Mouse (Mus musculus) heart, embryonic 15.5 days (tissue): ENCODE data around the gene Iapp. TPM values are rescaled to one million over a fixed set of nuclear protein-coding genes. Genes with fewer than 3 reads are reported as not detected.
"Not testable (repeated sequence)": the region's sequence is repeated elsewhere in the genome, so short reads cannot be mapped to it uniquely, and the experiment has no call there.

Experiments used
- ATAC-seq: fragments of 200-750 bp; cut with Nextera tagmentation; replicated peaks from 2 replicates; pipeline ENCODE4 v1.8.0; 2017; ENCODE audit warnings: low read depth, moderate TSS enrichment; ENCODE audit not compliant: insufficient number of reproducible peaks, insufficient read depth, low FRiP score
- H3K27ac ChIP-seq: fragments of 300-500 bp; sonication (generic); 2 replicates; pipeline ENCODE4 v1.5.1; 2015; ENCODE audit warnings: mild to moderate bottlenecking, inconsistent platforms
- H3K27me3 ChIP-seq: fragments of 300-500 bp; sonication (generic); 2 replicates; pipeline ENCODE4 v1.6.1; 2015; ENCODE audit warnings: inconsistent platforms
- H3K36me3 ChIP-seq: fragments of 300-500 bp; sonication (generic); 2 replicates; pipeline ENCODE4 v1.6.1; 2015; ENCODE audit warnings: mild to moderate bottlenecking, inconsistent platforms
- H3K4me1 ChIP-seq: fragments of 300-500 bp; sonication (generic); replicated peaks from 2 replicates; pipeline ENCODE4 v1.6.1; 2015; ENCODE audit warnings: inconsistent platforms
- H3K4me2 ChIP-seq: fragments of 300-500 bp; sonication (generic); 2 replicates; pipeline ENCODE4 v1.6.1; 2015; ENCODE audit warnings: inconsistent platforms, mild to moderate bottlenecking, moderate library complexity
- H3K4me3 ChIP-seq: fragments of 300-500 bp; sonication (generic); 2 replicates; pipeline ENCODE4 v1.5.1; 2015; ENCODE audit warnings: mild to moderate bottlenecking, inconsistent platforms
- H3K9ac ChIP-seq: fragments of 300-500 bp; sonication (generic); 2 replicates; pipeline ENCODE4 v1.6.1; 2015; ENCODE audit warnings: mild to moderate bottlenecking, inconsistent platforms
- H3K9me3 ChIP-seq: fragments of 300-500 bp; sonication (generic); replicated peaks from 2 replicates; pipeline ENCODE4 v1.6.1; 2016; ENCODE audit warnings: inconsistent platforms
- WGBS: fragments of 180-500 bp; shearing (Covaris S2); methylation state at CpG from one replicate; pipeline ENCODE4 v1.1.7; 2015; ENCODE audit warnings: mixed read lengths; 5-methylcytosine and 5-hydroxymethylcytosine counted together
- polyA plus RNA-seq: library from polyadenylated mRNA; unstranded; fragments of >200 nt; fragmentation: Nextera tagmentation; extraction: Ambion mirVana; gene quantifications from 2 replicates; pipeline ENCODE4 v1.2.1, GENCODE M21; 2015

The Iapp gene
- polyA plus RNA-seq = not detected in 2 replicates

- no peak for ATAC-seq
- WGBS = 65% methylated on average over 4 of the region's 4 CpGs
- Histone ChIP-seq H3K27me3 (no peaks in the 10 kb centered on the region), H3K27ac (no peak within 1 kb of the TSS), H3K4me3 (no peak within 1 kb of the TSS), H3K9me3 (no peaks in the 10 kb centered on the region), H3K9ac (no peak within 1 kb of the TSS), H3K4me2 (no peak within 1 kb of the TSS), H3K4me1 (no peaks in the 10 kb centered on the region), H3K36me3 (no peaks in the 10 kb centered on the region)
Measured at GRCm38 (mm10) chr6:142298098-142298497, at the start of gene Iapp. TSS of gene Iapp (plus strand) at chr6:142298423.

- H3K9ac ChIP-seq, H3K4me1 ChIP-seq, H3K4me2 ChIP-seq, ATAC-seq, H3K9me3 ChIP-seq, H3K27me3 ChIP-seq, H3K36me3 ChIP-seq, H3K4me3 ChIP-seq, H3K27ac ChIP-seq: not testable (repeated sequence)
- 81% methylated on average over 1 of the region's 1 CpGs for WGBS
Measured at GRCm38 (mm10) chr6:142250738-142251307, 47.4 kb upstream of the Iapp start.

- no peaks in the 10 kb centered on the region for H3K9me3 ChIP-seq
- H3K36me3 ChIP-seq = no peaks in the 10 kb centered on the region
- no peak overlapping the region for H3K9ac ChIP-seq
- no peak for ATAC-seq
- no peak overlapping the region for H3K4me3 ChIP-seq
- H3K27ac ChIP-seq = no peak overlapping the region
- H3K27me3 ChIP-seq = no peaks in the 10 kb centered on the region
- WGBS = 26% methylated on average over 4 of the region's 4 CpGs
- H3K4me1 ChIP-seq = no peaks in the 10 kb centered on the region
- no peak overlapping the region for H3K4me2 ChIP-seq
Measured at GRCm38 (mm10) chr6:142275721-142276442, 22.3 kb upstream of the Iapp start.

- no peaks in the 10 kb centered on the region for H3K36me3 ChIP-seq
- no peaks in the 10 kb centered on the region for H3K9me3 ChIP-seq
- no peaks in the 10 kb centered on the region for H3K4me1 ChIP-seq
- no peaks in the 10 kb centered on the region for H3K27me3 ChIP-seq
- no peak overlapping the region for H3K9ac ChIP-seq
- 69% methylated on average over 12 of the region's 12 CpGs for WGBS
- no peak for ATAC-seq
- H3K27ac ChIP-seq = no peak overlapping the region
- no peak overlapping the region for H3K4me2 ChIP-seq
- no peak overlapping the region for H3K4me3 ChIP-seq
Measured at GRCm38 (mm10) chr6:142289413-142290118, 8.7 kb upstream of the Iapp start.

GRCm38 (mm10) chr6:142305076-142305475 is 6.9 kb downstream of the Iapp start:
- no peak overlapping the region for H3K4me3 ChIP-seq
- no peaks in the 10 kb centered on the region for H3K4me1 ChIP-seq
- no peaks in the 10 kb centered on the region for H3K27me3 ChIP-seq
- H3K4me2 ChIP-seq = no peak overlapping the region
- H3K9me3 ChIP-seq = peaks cover 5% of the 10 kb centered on the region; the same call in 1 of the 2 replicates
- no peak overlapping the region for H3K27ac ChIP-seq
- H3K36me3 ChIP-seq = no peaks in the 10 kb centered on the region
- no peak for ATAC-seq
- H3K9ac ChIP-seq = no peak overlapping the region

- Histone ChIP-seq H3K9me3 (peaks cover 5% of the 10 kb centered on the region; the same call in 1 of the 2 replicates), H3K27me3 (no peaks in the 10 kb centered on the region), H3K36me3 (no peaks in the 10 kb centered on the region), H3K4me3 (no peak overlapping the region), H3K27ac (no peak overlapping the region), H3K4me2 (no peak overlapping the region), H3K9ac (no peak overlapping the region), H3K4me1 (no peaks in the 10 kb centered on the region)
- 76% methylated on average over 5 of the region's 5 CpGs for WGBS
- no peak for ATAC-seq
Measured at GRCm38 (mm10) chr6:142314285-142314684, 16.1 kb downstream of the Iapp start.

GRCm38 (mm10) chr6:142317106-142317505 is 18.9 kb downstream of the Iapp start:
- no peaks in the 10 kb centered on the region for H3K36me3 ChIP-seq
- ATAC-seq = no peak
- no peaks in the 10 kb centered on the region for H3K4me1 ChIP-seq
- no peak overlapping the region for H3K4me3 ChIP-seq
- H3K27me3 ChIP-seq = no peaks in the 10 kb centered on the region
- H3K9me3 ChIP-seq = no peaks in the 10 kb centered on the region
- no peak overlapping the region for H3K27ac ChIP-seq
- no peak overlapping the region for H3K4me2 ChIP-seq
- H3K9ac ChIP-seq = no peak overlapping the region

- Histone ChIP-seq H3K9ac (no peak within 1 kb of the TSS), H3K27me3 (no peaks in the 10 kb centered on the region), H3K4me2 (no peak within 1 kb of the TSS), H3K27ac (no peak within 1 kb of the TSS), H3K36me3 (no peaks in the 10 kb centered on the region), H3K4me1 (no peaks in the 10 kb centered on the region), H3K9me3 (no peaks in the 10 kb centered on the region), H3K4me3 (no peak within 1 kb of the TSS)
- 36% methylated on average over 4 of the region's 4 CpGs for WGBS
- ATAC-seq = no peak
Measured at GRCm38 (mm10) chr6:142322881-142323280, 24.7 kb downstream of the Iapp start, which contains the start of gene Slco1a5. TSS of gene Slco1a5 (minus strand) at chr6:142322981.

GRCm38 (mm10) chr6:142326598-142326997 is 28.4 kb downstream of the Iapp start:
- WGBS = 63% methylated on average over 3 of the region's 3 CpGs
- Histone ChIP-seq H3K4me2 (no peak overlapping the region), H3K4me3 (no peak overlapping the region)

GRCm38 (mm10) chr6:142329201-142329600 is 31.0 kb downstream of the Iapp start:
- no peak for ATAC-seq
- 46% methylated on average over 1 of the region's 1 CpGs for WGBS
- Histone ChIP-seq H3K9me3 (no peaks in the 10 kb centered on the region), H3K27me3 (no peaks in the 10 kb centered on the region), H3K4me1 (no peaks in the 10 kb centered on the region), H3K4me3 (no peak overlapping the region), H3K9ac (no peak overlapping the region), H3K36me3 (no peaks in the 10 kb centered on the region), H3K27ac (no peak overlapping the region), H3K4me2 (no peak overlapping the region)

More at GRCm38 (mm10) chr6:142326598-142326997, 28.4 kb downstream of the Iapp start:
- no peaks in the 10 kb centered on the region for H3K36me3 ChIP-seq
- H3K9me3 ChIP-seq = no peaks in the 10 kb centered on the region
- no peak overlapping the region for H3K9ac ChIP-seq
- ATAC-seq = no peak
- H3K4me1 ChIP-seq = no peaks in the 10 kb centered on the region
- no peaks in the 10 kb centered on the region for H3K27me3 ChIP-seq
- H3K27ac ChIP-seq = no peak overlapping the region

GRCm38 (mm10) chr6:142338961-142339360 is 40.7 kb downstream of the Iapp start:
- no peaks in the 10 kb centered on the region for H3K4me1 ChIP-seq
- H3K27ac ChIP-seq = no peak overlapping the region
- H3K9ac ChIP-seq = no peak overlapping the region
- 52% methylated on average over 2 of the region's 2 CpGs for WGBS
- no peaks in the 10 kb centered on the region for H3K36me3 ChIP-seq
- no peak overlapping the region for H3K4me2 ChIP-seq
- ATAC-seq = no peak
- H3K9me3 ChIP-seq = no peaks in the 10 kb centered on the region
- H3K4me3 ChIP-seq = no peak overlapping the region
- H3K27me3 ChIP-seq = no peaks in the 10 kb centered on the region
